Mouse (Mus musculus) heart, adult 2 months (tissue): ENCODE data around the gene Fgfr2. TPM values are rescaled to one million over a fixed set of nuclear protein-coding genes. Genes with fewer than 3 reads are reported as not detected.

ENCODE experiments used
- DNase-seq, 2 experiments: peaks; one replicate each; pipeline ENCODE4 v3.0.0; 2021
- H3K27ac ChIP-seq: fragments of 200-600 bp; 2 replicates; pipeline ENCODE4 v1.8.1; 2022
- H3K27me3 ChIP-seq: fragments of 200-500 bp; 2 replicates; pipeline ENCODE4 v1.6.1; 2012; ENCODE audit warnings: mild to moderate bottlenecking, low read length, inconsistent platforms, mixed read lengths; ENCODE audit not compliant: control insufficient read depth, insufficient read depth
- H3K36me3 ChIP-seq: fragments of 200-500 bp; 2 replicates; pipeline ENCODE4 v1.6.1; 2012; ENCODE audit warnings: low read length, inconsistent platforms; ENCODE audit not compliant: control insufficient read depth, insufficient read depth
- H3K4me1 ChIP-seq: fragments of 200-500 bp; 2 replicates; pipeline ENCODE4 v1.6.1; 2011; ENCODE audit warnings: low read length; ENCODE audit not compliant: control insufficient read depth, insufficient read depth
- H3K4me3 ChIP-seq: fragments of 200-600 bp; 2 replicates; pipeline ENCODE4 v1.8.1; 2022
- H3K79me2 ChIP-seq: fragments of 200-500 bp; replicated peaks from 2 replicates; pipeline ENCODE4 v1.6.1; 2012; ENCODE audit warnings: mild to moderate bottlenecking, inconsistent platforms, low read length, moderate library complexity, mixed read lengths; ENCODE audit not compliant: control insufficient read depth, insufficient read depth
- H3K9ac ChIP-seq: fragments of 200-500 bp; 2 replicates; pipeline ENCODE4 v1.6.1; 2012; ENCODE audit warnings: low read depth, mild to moderate bottlenecking, control low read depth, inconsistent platforms, low read length, mixed read lengths
- CTCF ChIP-seq: fragments of 200-600 bp; IDR thresholded peaks from 2 replicates; pipeline ENCODE4 v1.8.1; 2022; ENCODE audit warnings: antibody characterized with exemption, mild to moderate bottlenecking, moderate library complexity
- EP300 ChIP-seq: fragments of 200-500 bp; IDR thresholded peaks from 2 replicates; pipeline ENCODE4 v1.6.1; 2011; ENCODE audit warnings: low read depth, low read length, control low read depth; ENCODE audit not compliant: insufficient read depth
- POLR2A ChIP-seq: fragments of 200-500 bp; IDR thresholded peaks from 2 replicates; pipeline ENCODE4 v1.6.1; 2011; ENCODE audit warnings: mild to moderate bottlenecking, low read depth, low read length, control low read depth; ENCODE audit not compliant: insufficient read depth
- WGBS: fragments of 180-500 bp; shearing (Covaris S2); methylation state at CpG from one replicate; pipeline ENCODE4 v1.1.7; 2018; 5-methylcytosine and 5-hydroxymethylcytosine counted together
- intact Hi-C: fragments of 180-260 bp; cut with DNase I; formaldehyde crosslinking; loops from one replicate; pipeline ENCODE4 v1.15.1; 2025
- polyA plus RNA-seq: library from polyadenylated mRNA; depleted of rRNA; stranded (reverse); fragments of >200 nt; gene quantifications from 2 replicates; pipeline ENCODE4 v1.2.3, GENCODE M21; 2012
- total RNA-seq, 2 experiments: library from RNA; stranded (reverse); gene quantifications; 2 replicates each; pipeline ENCODE4 v1.2.3; 2021

The Fgfr2 gene
- total and polyA plus RNA-seq, 3 experiments: 1.1 to 2.0 (median 1.3) TPM

DNA sequence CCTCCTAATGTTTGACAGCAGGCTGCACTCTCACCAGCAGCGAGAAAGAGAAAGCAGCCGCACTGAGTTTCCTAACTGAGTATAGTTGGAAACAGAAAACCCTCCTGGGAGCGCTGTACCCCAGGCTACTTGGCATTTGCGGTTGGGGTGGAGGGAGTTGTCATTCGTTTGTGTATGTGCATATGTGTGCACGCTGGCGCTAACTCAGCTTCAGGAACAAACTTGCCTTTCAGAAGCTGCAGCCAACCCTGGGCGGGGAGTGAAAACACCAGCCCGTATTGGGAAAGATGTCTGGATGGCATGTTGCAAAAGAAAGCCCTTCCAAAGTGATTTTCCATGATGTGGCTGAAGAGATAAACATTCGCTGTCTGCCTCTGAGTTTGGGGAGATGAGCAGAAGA lies 2546.2 kb downstream of the Fgfr2 start:
- Histone ChIP-seq H3K27me3 (no peaks in the 10 kb centered on the region), H3K4me1 (peaks cover 8% of the 10 kb centered on the region), H3K36me3 (no peaks in the 10 kb centered on the region; the same call in 1 of the 2 replicates), H3K27ac (peak overlapping the region; percentile 6; the same call in 1 of the 2 replicates), H3K4me3 (no peak overlapping the region), H3K9ac (no peak overlapping the region), H3K79me2 (no peaks in the 10 kb centered on the region; the same call in 1 of the 2 replicates)
- intact Hi-C loops: loop anchor here (2.0 kb wide), 1 partner anchor 14 kb away; no protein-coding TSS in a partner anchor
- no peak for TF ChIP-seq EP300
- TF ChIP-seq CTCF: no peak
- no peak for TF ChIP-seq POLR2A
- DNase-seq: no peak
- 11% methylated on average over 10 of the region's 10 CpGs for WGBS

DNA sequence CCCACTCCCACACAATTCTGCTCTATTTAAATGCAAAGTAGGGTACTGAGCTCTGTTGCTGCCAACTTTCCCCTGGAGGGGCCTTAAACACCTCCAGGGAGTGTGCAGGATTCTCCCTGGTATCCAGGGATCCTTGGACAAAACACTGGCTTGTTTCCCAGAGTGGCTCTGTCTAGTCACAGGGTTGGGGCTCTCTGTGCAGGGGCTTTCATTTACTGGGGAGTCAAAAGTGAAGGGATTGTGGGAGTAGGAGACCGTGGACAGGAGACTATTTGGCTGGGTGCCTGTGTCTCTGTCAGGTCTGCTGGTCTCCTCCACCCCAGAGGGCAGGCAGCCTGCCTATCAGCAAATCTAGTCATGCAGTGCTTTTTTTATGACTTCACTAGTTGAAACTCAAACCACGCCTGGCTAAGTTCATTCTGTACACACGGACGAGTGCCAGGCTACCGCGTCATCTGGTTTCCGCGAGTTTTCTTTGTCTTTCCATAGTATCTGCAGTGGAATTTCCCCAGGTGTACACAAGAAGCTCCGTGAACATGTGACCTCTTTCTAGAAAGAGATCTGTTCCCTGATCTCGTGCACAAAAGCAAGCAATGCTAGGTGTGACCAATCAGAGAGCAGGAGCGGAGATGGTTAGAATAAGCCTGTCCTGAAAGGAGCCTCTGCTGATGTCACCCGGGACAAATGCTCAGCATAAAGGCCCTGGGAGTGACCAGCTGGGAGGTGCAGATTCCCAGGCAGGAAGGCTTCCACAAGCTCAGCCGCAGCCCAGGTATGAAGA lies 2548.7 kb downstream of the Fgfr2 start:
- Histone ChIP-seq H3K27ac (peak overlapping the region; percentile 36), H3K36me3 (no peaks in the 10 kb centered on the region; the same call in 1 of the 2 replicates), H3K27me3 (no peaks in the 10 kb centered on the region), H3K4me1 (peaks cover 12% of the 10 kb centered on the region), H3K4me3 (no peak overlapping the region), H3K9ac (peak overlapping the region; percentile 38), H3K79me2 (no peaks in the 10 kb centered on the region; the same call in 1 of the 2 replicates)
- WGBS: 30% methylated on average over 13 of the region's 13 CpGs
- TF ChIP-seq POLR2A (no peak), EP300 (no peak)
- DNase-seq: peak in 1 of 2 experiments; percentile 60
- intact Hi-C loops: no loop called here

DNA sequence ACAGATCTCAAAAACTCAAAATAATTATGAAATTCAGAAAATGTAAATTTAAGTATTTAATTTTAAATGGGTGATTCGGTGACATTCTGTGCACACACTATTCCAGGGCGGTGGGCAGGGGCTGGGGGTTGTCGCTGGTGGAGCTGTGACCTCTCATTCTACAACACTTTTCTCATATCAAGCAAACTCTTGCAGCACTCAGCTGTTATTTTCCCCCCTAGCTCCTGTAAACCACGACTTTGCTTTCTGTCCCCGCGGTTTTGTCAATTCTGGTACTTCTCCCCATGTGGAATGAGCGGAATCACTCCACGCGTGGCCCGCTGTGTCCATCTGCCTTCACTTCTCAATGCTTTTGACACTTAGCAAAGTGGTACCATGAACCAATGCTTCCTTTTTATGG lies 2549.4 kb downstream of the Fgfr2 start:
- TF ChIP-seq EP300 (no peak), POLR2A (no peak), CTCF (no peak)
- no peak overlapping the region for H3K9ac ChIP-seq
- no peaks in the 10 kb centered on the region; the same call in 1 of the 2 replicates for H3K36me3 ChIP-seq
- peak overlapping the region; percentile 36 for H3K27ac ChIP-seq
- DNase-seq: no peak
- H3K79me2 ChIP-seq: no peaks in the 10 kb centered on the region; the same call in 1 of the 2 replicates
- peaks cover 12% of the 10 kb centered on the region for H3K4me1 ChIP-seq
- no peaks in the 10 kb centered on the region for H3K27me3 ChIP-seq
- H3K4me3 ChIP-seq: no peak overlapping the region
- intact Hi-C loops: no loop called here
- 94% methylated on average over 10 of the region's 10 CpGs for WGBS

DNA sequence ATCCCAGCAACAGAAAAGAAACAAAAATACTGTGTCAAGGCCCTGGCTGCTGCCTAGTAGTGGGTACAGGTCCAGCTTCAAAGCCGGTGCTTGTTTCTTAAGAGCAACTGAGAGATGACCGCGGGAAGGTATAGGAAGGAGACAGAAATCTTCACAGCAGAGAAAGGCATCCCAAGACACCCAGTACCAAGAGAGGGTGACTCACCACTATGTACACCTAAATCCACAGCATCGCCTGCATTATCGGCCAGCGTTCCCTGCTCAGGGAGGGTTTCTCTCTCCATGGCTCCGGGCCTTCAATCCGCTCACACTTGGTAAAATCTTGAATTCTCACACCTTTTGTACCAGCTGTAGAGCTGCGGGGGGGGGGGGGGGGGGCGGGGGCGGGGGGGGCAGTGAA lies 2550.3 kb downstream of the Fgfr2 start, which contains the start of gene Nsmce4a:
Gene Nsmce4a (minus strand): TSS at position 298 of the 400 bp plus-strand sequence.
- Histone ChIP-seq H3K4me3 (no peak within 1 kb of the TSS), H3K9ac (no peak within 1 kb of the TSS), H3K27ac (peak within 1 kb of the TSS; percentile 48), H3K27me3 (no peaks in the 10 kb centered on the region), H3K36me3 (peaks cover 2% of the 10 kb centered on the region; the same call in 1 of the 2 replicates), H3K4me1 (peaks cover 14% of the 10 kb centered on the region), H3K79me2 (no peaks in the 10 kb centered on the region; the same call in none of the 2 replicates)
- no peak for TF ChIP-seq EP300
- 67% methylated on average over 10 of the region's 11 CpGs for WGBS
- DNase-seq: no peak
- intact Hi-C loops: no loop called here

DNA sequence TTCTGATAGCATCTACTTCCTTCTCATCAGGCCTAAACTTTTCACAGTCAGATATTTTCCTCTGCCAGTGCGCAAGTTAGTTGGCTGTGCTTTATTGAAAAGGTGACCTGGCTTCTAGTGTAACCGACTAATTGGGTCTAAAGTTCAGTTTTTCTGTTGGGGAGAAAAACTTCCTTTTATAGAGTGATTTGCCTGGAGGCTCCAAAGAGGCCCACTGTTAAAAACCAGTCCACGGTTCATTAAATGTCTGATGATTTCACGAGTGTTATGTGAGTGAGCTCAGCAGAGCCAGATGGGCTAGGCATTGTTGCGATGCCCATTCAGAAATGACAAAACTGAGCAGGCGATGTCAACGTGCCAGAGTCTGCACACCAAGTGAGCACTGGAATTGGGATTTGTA lies 2552.7 kb downstream of the Fgfr2 start:
- H3K4me3 ChIP-seq: no peak overlapping the region
- TF ChIP-seq EP300 (no peak), POLR2A (no peak), CTCF (no peak)
- intact Hi-C loops: no loop called here
- no peak for DNase-seq
- no peak overlapping the region for H3K9ac ChIP-seq
- H3K4me1 ChIP-seq: peaks cover 13% of the 10 kb centered on the region
- H3K79me2 ChIP-seq: no peaks in the 10 kb centered on the region; the same call in none of the 2 replicates
- H3K36me3 ChIP-seq: peaks cover 2% of the 10 kb centered on the region; the same call in 1 of the 2 replicates
- H3K27me3 ChIP-seq: no peaks in the 10 kb centered on the region
- H3K27ac ChIP-seq: no peak overlapping the region; the same call in 1 of the 2 replicates
- WGBS: 81% methylated on average over 7 of the region's 7 CpGs
